Mouse (Mus musculus) neural tube, embryonic 14.5 days (tissue): ENCODE data around the gene Kcnh3. TPM values are rescaled to one million over a fixed set of nuclear protein-coding genes. Genes with fewer than 3 reads are reported as not detected.

Experiments
- ATAC-seq: fragments of 200-750 bp; cut with Nextera tagmentation; 2 replicates; pipeline ENCODE4 v1.8.0; 2017; ENCODE audit warnings: low read depth, mild to moderate bottlenecking, moderate TSS enrichment, moderate library complexity
- H3K27ac ChIP-seq: fragments of 300-500 bp; sonication (generic); 2 replicates; pipeline ENCODE4 v1.5.1; 2014; ENCODE audit warnings: low read depth, mild to moderate bottlenecking, control low read depth, low read length, moderate library complexity, mixed read lengths
- H3K27me3 ChIP-seq: fragments of 300-500 bp; sonication (generic); 2 replicates; pipeline ENCODE4 v1.6.1; 2014; ENCODE audit warnings: low read length; ENCODE audit not compliant: control insufficient read depth, insufficient read depth
- H3K36me3 ChIP-seq: fragments of 300-500 bp; sonication (generic); 2 replicates; pipeline ENCODE4 v1.6.1; 2014; ENCODE audit warnings: low read length, mixed read lengths; ENCODE audit not compliant: control insufficient read depth, insufficient read depth
- H3K4me1 ChIP-seq: fragments of 300-500 bp; sonication (generic); 2 replicates; pipeline ENCODE4 v1.6.1; 2014; ENCODE audit warnings: low read length; ENCODE audit not compliant: control insufficient read depth, insufficient read depth
- H3K4me2 ChIP-seq: fragments of 300-500 bp; sonication (generic); 2 replicates; pipeline ENCODE4 v1.6.1; 2014; ENCODE audit warnings: mild to moderate bottlenecking, low read depth, low read length, control low read depth
- H3K4me3 ChIP-seq: fragments of 300-500 bp; sonication (generic); 2 replicates; pipeline ENCODE4 v1.5.1; 2014; ENCODE audit warnings: low read depth, low read length, control low read depth, mixed read lengths
- H3K9ac ChIP-seq: fragments of 300-500 bp; sonication (generic); replicated peaks from 2 replicates; pipeline ENCODE4 v1.6.1; 2014; ENCODE audit warnings: low read depth, mild to moderate bottlenecking, control low read depth, low read length, mixed read lengths
- H3K9me3 ChIP-seq: fragments of 300-500 bp; sonication (generic); 2 replicates; pipeline ENCODE4 v1.6.1; 2016; ENCODE audit warnings: low read length; ENCODE audit not compliant: control insufficient read depth
- WGBS: fragments of 180-500 bp; shearing (Covaris S2); extraction: QIAGEN DNeasy Blood & Tissue Kit; methylation state at CpG from one replicate; pipeline ENCODE4 v1.1.7; 2014; 5-methylcytosine and 5-hydroxymethylcytosine counted together
- polyA plus RNA-seq: library from polyadenylated mRNA; unstranded; fragments of >200 nt; fragmentation: Nextera tagmentation; extraction: Ambion mirVana; gene quantifications from 2 replicates; pipeline ENCODE4 v1.2.1, GENCODE M21; 2014

Kcnh3 gene
- polyA plus RNA-seq, 1 experiment from 2014 or later: 0.66 TPM

- H3K27me3 ChIP-seq: no peaks in the 10 kb centered on the region
These were observed 35.1 kb downstream of the Kcnh3 start for GRCm38 (mm10) chr15:99259730-99260252.

GRCm38 (mm10) chr15:99262702-99263101, 38.0 kb downstream of the Kcnh3 start:
- no peaks in the 10 kb centered on the region for H3K36me3 ChIP-seq
- no peaks in the 10 kb centered on the region for H3K4me1 ChIP-seq
- no peaks in the 10 kb centered on the region for H3K9me3 ChIP-seq
- H3K27me3 ChIP-seq: no peaks in the 10 kb centered on the region
- no peak for ATAC-seq
- H3K27ac ChIP-seq: no peak overlapping the region
- 35% methylated on average over 10 of the region's 10 CpGs for WGBS
- H3K4me3 ChIP-seq: no peak overlapping the region
- H3K9ac ChIP-seq: no peak overlapping the region
- no peak overlapping the region for H3K4me2 ChIP-seq

More at GRCm38 (mm10) chr15:99259730-99260252, 35.1 kb downstream of the Kcnh3 start:
- no peaks in the 10 kb centered on the region for H3K9me3 ChIP-seq
- H3K4me2 ChIP-seq: peak overlapping the region; percentile 23; the same call in 1 of the 2 replicates
- H3K4me1 ChIP-seq: no peaks in the 10 kb centered on the region
- under 1% methylated on average over 7 of the region's 10 CpGs for WGBS
- H3K9ac ChIP-seq: no peak overlapping the region
- ATAC-seq: no peak
- H3K27ac ChIP-seq: no peak overlapping the region
- no peaks in the 10 kb centered on the region for H3K36me3 ChIP-seq
- no peak overlapping the region; the same call in 1 of the 2 replicates for H3K4me3 ChIP-seq

DNA sequence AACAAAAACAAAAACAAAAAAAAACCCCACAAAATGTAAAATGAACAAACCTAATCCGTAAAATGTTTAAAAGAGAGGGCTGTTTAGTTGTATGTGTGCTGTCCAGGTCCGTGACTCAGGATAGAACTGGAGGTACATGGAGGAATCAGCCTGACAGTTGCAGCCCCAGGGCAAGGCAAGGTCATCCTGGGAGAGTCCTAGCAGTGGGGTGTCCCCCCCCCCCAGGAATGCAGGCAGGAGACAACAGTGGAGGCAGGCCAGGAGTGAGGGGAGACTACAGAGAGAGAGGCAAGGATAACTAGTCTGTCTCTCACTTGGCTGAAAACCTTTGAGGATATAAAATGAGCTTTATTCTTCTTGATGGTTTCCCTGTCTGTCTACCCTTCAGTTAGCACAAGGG, 39.7 kb downstream of the Kcnh3 start:
- WGBS: 89% methylated on average over 2 of the region's 2 CpGs
- no peak overlapping the region for H3K4me3 ChIP-seq
- no peaks in the 10 kb centered on the region for H3K27me3 ChIP-seq
- no peak overlapping the region for H3K4me2 ChIP-seq
- no peak for ATAC-seq
- no peaks in the 10 kb centered on the region for H3K9me3 ChIP-seq
- H3K9ac ChIP-seq: no peak overlapping the region
- H3K27ac ChIP-seq: no peak overlapping the region
- no peaks in the 10 kb centered on the region for H3K4me1 ChIP-seq
- H3K36me3 ChIP-seq: no peaks in the 10 kb centered on the region

GRCm38 (mm10) chr15:99265679-99266078, 41.0 kb downstream of the Kcnh3 start:
- ATAC-seq: 0 out of 2 replicates have a peak, but pooled peaks have one; percentile 31
- no peak overlapping the region for H3K4me2 ChIP-seq
- H3K27ac ChIP-seq: no peak overlapping the region
- H3K9ac ChIP-seq: no peak overlapping the region
- H3K4me1 ChIP-seq: no peaks in the 10 kb centered on the region
- WGBS: 20% methylated on average over 4 of the region's 4 CpGs
- H3K4me3 ChIP-seq: no peak overlapping the region
- no peaks in the 10 kb centered on the region for H3K27me3 ChIP-seq
- H3K36me3 ChIP-seq: no peaks in the 10 kb centered on the region
- no peaks in the 10 kb centered on the region for H3K9me3 ChIP-seq

- 80% methylated on average over 8 of the region's 8 CpGs for WGBS
- Histone ChIP-seq H3K4me1 (no peaks in the 10 kb centered on the region), H3K4me2 (no peak overlapping the region), H3K36me3 (no peaks in the 10 kb centered on the region), H3K9me3 (no peaks in the 10 kb centered on the region), H3K9ac (no peak overlapping the region), H3K27me3 (no peaks in the 10 kb centered on the region), H3K27ac (no peak overlapping the region), H3K4me3 (no peak overlapping the region)
- ATAC-seq: no peak
These were observed 51.4 kb downstream of the Kcnh3 start for GRCm38 (mm10) chr15:99276095-99276494.

DNA sequence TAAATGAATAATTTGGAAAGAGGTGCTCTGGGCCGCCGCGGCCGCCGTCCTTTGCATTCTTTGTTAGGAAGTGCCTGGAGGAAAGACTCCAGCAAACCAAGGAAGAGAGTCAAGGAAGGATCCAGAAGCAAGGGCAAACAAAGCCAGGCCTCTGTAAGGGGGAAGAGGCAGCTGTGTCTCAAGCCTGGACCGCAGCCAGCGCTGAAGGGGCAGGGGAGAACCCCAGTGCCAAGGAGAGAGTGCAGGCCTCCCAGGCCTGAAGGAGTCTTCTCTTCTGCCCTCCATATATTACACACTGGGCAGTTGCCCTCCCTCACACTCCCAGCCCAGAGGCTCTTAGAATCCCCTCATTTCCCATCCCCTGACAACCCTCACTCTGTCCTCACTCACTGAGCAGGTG, 53.6 kb downstream of the Kcnh3 start:
- Histone ChIP-seq H3K36me3 (no peaks in the 10 kb centered on the region), H3K9me3 (no peaks in the 10 kb centered on the region), H3K9ac (no peak overlapping the region), H3K27me3 (no peaks in the 10 kb centered on the region), H3K4me3 (no peak overlapping the region), H3K4me2 (no peak overlapping the region), H3K4me1 (no peaks in the 10 kb centered on the region), H3K27ac (no peak overlapping the region)
- ATAC-seq: no peak
- 93% methylated on average over 7 of the region's 7 CpGs for WGBS

DNA sequence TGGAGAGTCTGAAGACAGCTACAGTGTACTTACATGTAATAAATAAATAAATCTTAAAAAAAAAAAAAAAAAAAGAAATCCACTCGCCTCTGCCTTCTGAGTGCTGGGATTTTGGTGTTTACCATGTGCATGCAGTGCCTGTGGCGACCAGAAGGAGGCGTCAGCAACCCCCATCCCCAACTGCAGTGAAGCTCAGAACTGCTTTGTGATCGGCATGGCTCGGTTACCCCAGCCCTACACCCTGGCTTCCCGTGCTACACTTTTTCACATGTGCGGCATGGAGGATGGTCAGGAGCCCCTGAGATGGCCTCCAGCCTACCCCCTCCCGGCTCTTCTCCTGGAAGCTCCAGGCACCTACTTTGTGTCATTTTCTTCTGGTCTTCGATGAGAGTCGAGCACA, 58.8 kb downstream of the Kcnh3 start:
- WGBS: 70% methylated on average over 10 of the region's 10 CpGs
- no peak overlapping the region for H3K4me2 ChIP-seq
- no peaks in the 10 kb centered on the region for H3K9me3 ChIP-seq
- ATAC-seq: no peak
- no peak overlapping the region for H3K4me3 ChIP-seq
- H3K36me3 ChIP-seq: no peaks in the 10 kb centered on the region
- H3K27ac ChIP-seq: no peak overlapping the region
- H3K9ac ChIP-seq: no peak overlapping the region
- H3K27me3 ChIP-seq: no peaks in the 10 kb centered on the region
- no peaks in the 10 kb centered on the region for H3K4me1 ChIP-seq

DNA sequence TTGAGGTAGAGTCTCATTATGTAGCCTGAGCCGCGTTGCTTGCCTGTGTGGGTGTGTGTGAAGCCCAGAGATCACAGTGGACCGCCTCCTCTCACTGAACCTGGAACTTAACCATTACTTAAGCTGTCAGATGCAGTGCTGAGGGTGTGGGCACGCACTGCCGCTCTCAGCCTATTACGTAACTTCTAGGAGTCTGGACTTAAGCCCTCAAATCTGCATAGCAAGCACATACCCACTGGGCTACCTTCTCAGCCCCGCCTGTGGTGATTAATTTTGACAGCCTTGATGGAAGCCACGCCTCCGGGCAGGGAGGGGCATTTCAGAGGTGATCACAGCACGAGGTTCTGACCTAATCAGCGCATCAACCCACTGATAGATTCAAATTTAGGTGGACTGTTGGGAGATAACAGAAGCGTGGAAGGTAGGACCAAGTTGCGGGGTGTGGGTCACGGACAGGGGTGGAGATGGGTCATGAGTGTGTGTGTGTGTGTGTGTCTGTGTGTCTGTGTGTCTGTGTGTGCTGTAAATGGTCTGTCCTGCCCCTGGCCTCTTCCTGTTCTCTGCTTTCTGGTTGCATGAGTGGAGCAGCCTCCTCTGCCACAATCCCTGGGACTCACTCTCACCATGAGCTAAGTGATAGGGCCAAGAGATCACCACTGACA, 60.0 kb downstream of the Kcnh3 start:
- no peak for ATAC-seq
- no peaks in the 10 kb centered on the region for H3K27me3 ChIP-seq
- H3K27ac ChIP-seq: no peak overlapping the region
- H3K4me1 ChIP-seq: no peaks in the 10 kb centered on the region
- H3K36me3 ChIP-seq: no peaks in the 10 kb centered on the region
- no peak overlapping the region for H3K9ac ChIP-seq
- H3K4me2 ChIP-seq: no peak overlapping the region
- no peaks in the 10 kb centered on the region for H3K9me3 ChIP-seq
- WGBS: 51% methylated on average over 14 of the region's 14 CpGs
- no peak overlapping the region for H3K4me3 ChIP-seq

- no peak overlapping the region for H3K4me2 ChIP-seq
- no peaks in the 10 kb centered on the region for H3K9me3 ChIP-seq
- ATAC-seq: no peak
- no peaks in the 10 kb centered on the region for H3K27me3 ChIP-seq
- H3K4me3 ChIP-seq: no peak overlapping the region
- H3K9ac ChIP-seq: no peak overlapping the region
- H3K36me3 ChIP-seq: no peaks in the 10 kb centered on the region
- H3K27ac ChIP-seq: no peak overlapping the region
- 64% methylated on average over 8 of the region's 8 CpGs for WGBS
- H3K4me1 ChIP-seq: no peaks in the 10 kb centered on the region
These were observed 60.5 kb downstream of the Kcnh3 start for GRCm38 (mm10) chr15:99285189-99285535.
